Mouse (Mus musculus) cerebellum, adult 2 months (tissue): ENCODE results near the gene Clec10a. TPM values are rescaled to one million over a fixed set of nuclear protein-coding genes. Genes with fewer than 3 reads are reported as not detected.
A peak's percentile ranks its signal among the peaks of the same experiment; 100 is the strongest.

Experiments
- DNase-seq, 2 experiments: peaks; one replicate each; pipeline ENCODE4 v3.0.0; 2021
- H3K27ac ChIP-seq: fragments of 200-500 bp; 2 replicates; pipeline ENCODE4 v1.5.1; 2012; ENCODE audit warnings: low read length, control low read depth, inconsistent platforms; ENCODE audit not compliant: insufficient read depth
- H3K27me3 ChIP-seq: fragments of 200-500 bp; 2 replicates; pipeline ENCODE4 v1.6.1; 2012; ENCODE audit warnings: inconsistent platforms, mild to moderate bottlenecking, low read length, moderate library complexity; ENCODE audit not compliant: control insufficient read depth, insufficient read depth
- H3K4me1 ChIP-seq: fragments of 200-500 bp; 2 replicates; pipeline ENCODE4 v1.6.1; 2011; ENCODE audit warnings: low read length; ENCODE audit not compliant: control insufficient read depth, insufficient read depth
- H3K4me3 ChIP-seq: fragments of 200-500 bp; replicated peaks from 2 replicates; pipeline ENCODE3; 2011; ENCODE audit warnings: mild to moderate bottlenecking, low read depth, low read length, control low read depth; ENCODE audit not compliant: insufficient read depth
- CTCF ChIP-seq: fragments of 200-500 bp; IDR thresholded peaks from 2 replicates; pipeline ENCODE4 v1.5.1; 2011; ENCODE audit warnings: low read depth, mild to moderate bottlenecking, control low read depth, low read length, moderate library complexity, borderline replicate concordance; ENCODE audit not compliant: insufficient read depth
- POLR2A ChIP-seq: fragments of 200-500 bp; IDR thresholded peaks from 2 replicates; pipeline ENCODE4 v1.6.1; 2011; ENCODE audit warnings: low read length, control low read depth, borderline replicate concordance; ENCODE audit not compliant: insufficient read depth
- WGBS: fragments of 180-500 bp; shearing (Covaris S2); methylation state at CpG from one replicate; pipeline ENCODE4 v1.1.7; 2018; 5-methylcytosine and 5-hydroxymethylcytosine counted together
- polyA plus RNA-seq: library from polyadenylated mRNA; depleted of rRNA; stranded (reverse); fragments of >200 nt; gene quantifications from 2 replicates; pipeline ENCODE4 v1.2.3, GENCODE M21; 2012

Clec10a gene
- polyA plus RNA-seq, 1 experiment = 1.2 TPM

- no peak overlapping the region for H3K4me3 ChIP-seq
- no peak for DNase-seq
- no peak overlapping the region for H3K27ac ChIP-seq
- no peaks in the 10 kb centered on the region for H3K27me3 ChIP-seq
- WGBS = 61% methylated on average over 5 of the region's 5 CpGs
- peaks cover 4% of the 10 kb centered on the region; the same call in 1 of the 2 replicates for H3K4me1 ChIP-seq
- TF ChIP-seq CTCF (no peak), POLR2A (no peak)
Measured at GRCm38 (mm10) chr11:70172298-70172697, 16.3 kb downstream of the Clec10a start.

DNA sequence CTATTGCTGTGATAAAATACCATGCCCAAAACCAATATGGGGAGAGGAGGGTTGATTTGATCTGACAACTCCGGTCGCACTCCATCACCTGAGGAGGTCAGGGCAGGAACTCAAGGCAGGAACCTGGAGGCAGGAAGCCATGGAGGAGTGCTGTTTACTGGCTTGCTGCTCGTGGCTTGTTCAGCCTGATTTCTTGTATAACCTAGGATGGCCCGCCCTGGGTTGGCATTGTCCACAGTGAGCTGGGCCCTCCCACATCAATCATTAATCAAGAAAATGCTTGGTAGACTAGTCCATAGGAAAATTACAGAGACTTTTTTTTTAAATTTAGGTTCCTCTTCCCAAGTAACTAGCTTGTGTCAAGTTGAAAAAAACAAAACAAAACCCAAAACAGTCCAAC lies 18.5 kb downstream of the Clec10a start:
- no peak overlapping the region for H3K27ac ChIP-seq
- no peak for TF ChIP-seq CTCF
- TF ChIP-seq POLR2A = no peak
- no peaks in the 10 kb centered on the region for H3K27me3 ChIP-seq
- H3K4me3 ChIP-seq = no peak overlapping the region
- H3K4me1 ChIP-seq = peaks cover 4% of the 10 kb centered on the region; the same call in 1 of the 2 replicates
- DNase-seq = no peak
- WGBS = 85% methylated on average over 4 of the region's 4 CpGs

GRCm38 (mm10) chr11:70177647-70178046 lies 21.6 kb downstream of the Clec10a start:
- Histone ChIP-seq H3K4me3 (no peak overlapping the region), H3K4me1 (no peaks in the 10 kb centered on the region), H3K27me3 (no peaks in the 10 kb centered on the region), H3K27ac (no peak overlapping the region)
- no peak; the same call in 1 of the 2 replicates for TF ChIP-seq CTCF
- TF ChIP-seq POLR2A = no peak
- WGBS = 75% methylated on average over 8 of the region's 8 CpGs
- DNase-seq = no peak

DNA sequence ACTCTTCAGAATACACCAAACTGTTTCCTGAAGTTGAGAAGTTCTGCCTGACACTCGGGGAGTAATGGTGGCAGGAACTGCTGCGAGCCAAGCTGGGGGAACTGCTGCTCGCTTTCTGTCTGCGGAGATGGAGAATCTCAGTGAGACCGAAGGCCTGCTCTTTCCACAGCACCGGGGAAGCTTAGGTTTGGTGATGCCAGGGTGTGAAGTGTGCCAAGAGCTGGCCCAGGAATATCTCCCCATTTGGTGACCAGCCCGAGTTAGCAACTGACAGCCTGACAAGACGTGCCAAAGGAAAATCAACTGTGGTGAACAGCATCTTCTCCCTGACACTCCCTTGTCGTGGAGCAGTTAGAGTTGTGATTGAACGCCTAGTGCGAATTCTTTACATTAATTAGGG lies 22.3 kb downstream of the Clec10a start:
- DNase-seq = peak; percentile 24 to 54
- Histone ChIP-seq H3K27ac (no peak overlapping the region), H3K4me1 (no peaks in the 10 kb centered on the region), H3K4me3 (no peak overlapping the region), H3K27me3 (no peaks in the 10 kb centered on the region)
- TF ChIP-seq CTCF = no peak
- no peak for TF ChIP-seq POLR2A
- 32% methylated on average over 11 of the region's 11 CpGs for WGBS

DNA sequence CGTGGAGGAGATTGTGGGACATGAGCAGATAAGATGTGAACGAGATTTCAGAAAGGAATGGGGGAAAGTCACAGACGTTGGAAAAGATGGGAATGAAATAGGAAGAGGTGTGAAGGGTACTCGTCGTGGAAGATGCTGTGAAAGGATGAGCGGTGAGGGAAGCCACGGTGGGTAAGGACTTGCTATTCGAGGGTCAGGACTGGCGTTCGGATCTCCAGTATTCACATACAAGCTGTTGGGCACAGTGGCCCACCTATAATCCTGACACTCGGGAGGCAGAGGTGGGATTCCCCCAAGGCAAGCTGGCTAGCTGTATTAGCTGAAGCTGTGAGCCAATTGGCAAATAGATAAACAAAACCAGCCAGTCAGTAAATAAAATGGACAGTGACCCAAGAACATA lies 22.8 kb downstream of the Clec10a start:
- 60% methylated on average over 11 of the region's 11 CpGs for WGBS
- H3K27ac ChIP-seq = no peak overlapping the region
- TF ChIP-seq POLR2A (no peak), CTCF (no peak)

DNA sequence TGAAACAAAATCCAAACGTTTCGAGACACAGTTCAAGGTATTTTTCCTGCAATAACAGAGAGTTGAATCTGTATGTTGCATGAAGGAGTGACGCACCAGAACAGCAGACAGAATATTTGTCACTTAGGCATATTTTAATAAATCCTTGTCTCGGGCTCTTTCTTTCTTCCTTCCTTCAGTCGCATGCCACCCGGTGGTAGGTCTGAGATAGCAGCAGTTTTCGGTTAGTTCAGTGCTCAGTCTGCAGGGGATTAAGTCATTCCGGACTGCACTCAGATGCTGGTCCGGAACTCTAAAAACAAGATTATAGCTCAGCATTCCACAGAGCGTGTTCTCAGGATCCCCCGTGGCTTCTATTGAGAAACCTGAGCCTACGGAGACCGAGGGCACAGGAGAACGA lies 23.4 kb downstream of the Clec10a start:
- peak in 1 of 2 experiments; percentile 12 for DNase-seq
- Histone ChIP-seq H3K4me1 (no peaks in the 10 kb centered on the region), H3K4me3 (no peak overlapping the region), H3K27ac (no peak overlapping the region), H3K27me3 (no peaks in the 10 kb centered on the region)
- TF ChIP-seq POLR2A (no peak), CTCF (peak; percentile 55)
- WGBS = 27% methylated on average over 14 of the region's 14 CpGs

More for the DNA sequence above, 22.8 kb downstream of the Clec10a start:
- no peaks in the 10 kb centered on the region for H3K27me3 ChIP-seq
- H3K4me3 ChIP-seq = no peak overlapping the region
- no peaks in the 10 kb centered on the region for H3K4me1 ChIP-seq
- DNase-seq = no peak

- 87% methylated on average over 4 of the region's 4 CpGs for WGBS
- Histone ChIP-seq H3K27ac (no peak overlapping the region), H3K4me3 (no peak overlapping the region), H3K27me3 (no peaks in the 10 kb centered on the region), H3K4me1 (no peaks in the 10 kb centered on the region)
- TF ChIP-seq CTCF (no peak), POLR2A (no peak)
- DNase-seq = no peak
Measured at GRCm38 (mm10) chr11:70180496-70180895, 24.5 kb downstream of the Clec10a start.

- DNase-seq = no peak
- Histone ChIP-seq H3K27me3 (no peaks in the 10 kb centered on the region), H3K4me3 (no peak overlapping the region), H3K4me1 (no peaks in the 10 kb centered on the region), H3K27ac (no peak overlapping the region)
- no peak for TF ChIP-seq CTCF
- no peak for TF ChIP-seq POLR2A
- WGBS = 90% methylated on average over 7 of the region's 7 CpGs
Measured at GRCm38 (mm10) chr11:70185120-70185519, 29.1 kb downstream of the Clec10a start.
